Mouse (Mus musculus): ENCODE measurements around the gene Arl13b. TPM values are rescaled to one million over a fixed set of nuclear protein-coding genes. Genes with fewer than 3 reads are reported as not detected.

Arl13b gene
- polyA plus RNA-seq, 1 experiment from 2014 or later, result 10.7 TPM

- DNase-seq (ENCODE audit: low spot score), result no peak
- WGBS, result 92% methylated on average over 2 of the region's 2 CpGs
Observed at GRCm38 (mm10) chr16:62758340-62758739, 88.5 kb downstream of the Arl13b start.

GRCm38 (mm10) chr16:62755307-62755706 is 91.5 kb downstream of the Arl13b start:
- no peaks in the 10 kb centered on the region for H3K36me3 ChIP-seq (ENCODE audit: control insufficient read depth, insufficient read depth, low read length)
- H3K27me3 ChIP-seq (replicated peaks; ENCODE audit: control insufficient read depth, insufficient read depth, low read length), result no peaks in the 10 kb centered on the region
- 90% methylated on average over 6 of the region's 6 CpGs for WGBS
- no peaks in the 10 kb centered on the region for H3K9me3 ChIP-seq (ENCODE audit: control insufficient read depth, low read length)
- H3K4me1 ChIP-seq (replicated peaks; ENCODE audit: control insufficient read depth, insufficient read depth, low read length), result no peaks in the 10 kb centered on the region
- no peak overlapping the region for H3K27ac ChIP-seq (ENCODE audit: low read depth, low read length)
- H3K9ac ChIP-seq (ENCODE audit: low read depth, low read length), result no peak overlapping the region
- no peak for ATAC-seq (replicated peaks; ENCODE audit: low FRiP score)
- DNase-seq (ENCODE audit: low spot score), result no peak
- H3K4me2 ChIP-seq, result no peak overlapping the region
- no peak overlapping the region for H3K4me3 ChIP-seq (ENCODE audit: low read depth, low read length)

More at GRCm38 (mm10) chr16:62758340-62758739, 88.5 kb downstream of the Arl13b start:
- peak; percentile 82 for ATAC-seq (replicated peaks; ENCODE audit: low FRiP score)
- H3K36me3 ChIP-seq (ENCODE audit: control insufficient read depth, insufficient read depth, low read length), result no peaks in the 10 kb centered on the region
- no peaks in the 10 kb centered on the region for H3K27me3 ChIP-seq (replicated peaks; ENCODE audit: control insufficient read depth, insufficient read depth, low read length)
- no peaks in the 10 kb centered on the region for H3K4me1 ChIP-seq (replicated peaks; ENCODE audit: control insufficient read depth, insufficient read depth, low read length)
- no peak overlapping the region for H3K27ac ChIP-seq (ENCODE audit: low read depth, low read length)
- H3K9ac ChIP-seq (ENCODE audit: low read depth, low read length), result no peak overlapping the region
- no peaks in the 10 kb centered on the region for H3K9me3 ChIP-seq (ENCODE audit: control insufficient read depth, low read length)
- no peak overlapping the region for H3K4me2 ChIP-seq
- H3K4me3 ChIP-seq (ENCODE audit: low read depth, low read length), result no peak overlapping the region

GRCm38 (mm10) chr16:62753597-62753996 is 93.2 kb downstream of the Arl13b start:
- Histone ChIP-seq H3K9ac (ENCODE audit: low read depth, low read length) (no peak overlapping the region), H3K36me3 (ENCODE audit: control insufficient read depth, insufficient read depth, low read length) (no peaks in the 10 kb centered on the region), H3K27ac (ENCODE audit: low read depth, low read length) (no peak overlapping the region), H3K4me1 (replicated peaks; ENCODE audit: control insufficient read depth, insufficient read depth, low read length) (no peaks in the 10 kb centered on the region), H3K9me3 (ENCODE audit: control insufficient read depth, low read length) (no peaks in the 10 kb centered on the region), H3K27me3 (replicated peaks; ENCODE audit: control insufficient read depth, insufficient read depth, low read length) (no peaks in the 10 kb centered on the region), H3K4me3 (ENCODE audit: low read depth, low read length) (no peak overlapping the region), H3K4me2 (no peak overlapping the region)
- 82% methylated on average over 1 of the region's 1 CpGs for WGBS
- DNase-seq (ENCODE audit: low spot score), result no peak
- no peak for ATAC-seq (replicated peaks; ENCODE audit: low FRiP score)

- no peak overlapping the region for H3K9ac ChIP-seq (ENCODE audit: low read depth, low read length)
- no peaks in the 10 kb centered on the region for H3K9me3 ChIP-seq (ENCODE audit: control insufficient read depth, low read length)
- H3K36me3 ChIP-seq (ENCODE audit: control insufficient read depth, insufficient read depth, low read length), result no peaks in the 10 kb centered on the region
- no peak overlapping the region for H3K4me3 ChIP-seq (ENCODE audit: low read depth, low read length)
- ATAC-seq (replicated peaks; ENCODE audit: low FRiP score) (no peak), DNase-seq (ENCODE audit: low spot score) (no peak)
- no peak overlapping the region for H3K4me2 ChIP-seq
- no peak overlapping the region for H3K27ac ChIP-seq (ENCODE audit: low read depth, low read length)
- H3K4me1 ChIP-seq (replicated peaks; ENCODE audit: control insufficient read depth, insufficient read depth, low read length), result no peaks in the 10 kb centered on the region
- no peaks in the 10 kb centered on the region for H3K27me3 ChIP-seq (replicated peaks; ENCODE audit: control insufficient read depth, insufficient read depth, low read length)
- WGBS, result 91% methylated on average over 4 of the region's 4 CpGs
Observed at GRCm38 (mm10) chr16:62753079-62753478, 93.8 kb downstream of the Arl13b start.

GRCm38 (mm10) chr16:62745875-62746274 is 101.0 kb downstream of the Arl13b start:
- H3K27ac ChIP-seq (ENCODE audit: low read depth, low read length), result no peak overlapping the region
- DNase-seq (ENCODE audit: low spot score) (no peak), ATAC-seq (replicated peaks; ENCODE audit: low FRiP score) (no peak)
- 71% methylated on average over 2 of the region's 2 CpGs for WGBS
- H3K27me3 ChIP-seq (replicated peaks; ENCODE audit: control insufficient read depth, insufficient read depth, low read length), result no peaks in the 10 kb centered on the region
- no peak overlapping the region for H3K4me3 ChIP-seq (ENCODE audit: low read depth, low read length)
- no peaks in the 10 kb centered on the region for H3K9me3 ChIP-seq (ENCODE audit: control insufficient read depth, low read length)
- H3K9ac ChIP-seq (ENCODE audit: low read depth, low read length), result no peak overlapping the region
- no peaks in the 10 kb centered on the region for H3K36me3 ChIP-seq (ENCODE audit: control insufficient read depth, insufficient read depth, low read length)
- no peak overlapping the region for H3K4me2 ChIP-seq
- H3K4me1 ChIP-seq (replicated peaks; ENCODE audit: control insufficient read depth, insufficient read depth, low read length), result no peaks in the 10 kb centered on the region

Small RNA genes lying within 50 kb of the gene (microRNA-seq; reads per million reads assigned to microRNA genes)
- gene Gm25986 (ENCODE audit: borderline number of aligned reads), result not detected

Other genes with a start within 250 kb of the Arl13b start
- 11.1 and 12.1 TPM in 2 replicates for gene Nsun3, start 60.2 kb downstream of the Arl13b start, polyA plus RNA-seq (2014; fragmentation: Nextera tagmentation; extraction: Ambion mirVana)
- gene Stx19, start 32.4 kb downstream of the Arl13b start, polyA plus RNA-seq (2014; fragmentation: Nextera tagmentation; extraction: Ambion mirVana), result 0.11 and 0.17 TPM in 2 replicates
- 24.2 and 30.8 TPM in 2 replicates for gene Pros1, start 7.3 kb upstream of the Arl13b start, polyA plus RNA-seq (2014; fragmentation: Nextera tagmentation; extraction: Ambion mirVana)

Measured in liver, embryonic 11.5 days (tissue).